Mouse (Mus musculus) adrenal gland, adult 18-20 months (tissue): ENCODE measurements around the gene Fam240a. TPM values are rescaled to one million over a fixed set of nuclear protein-coding genes. Genes with fewer than 3 reads are reported as not detected.

ENCODE experiments used
- DNase-seq, 2 experiments: peaks; one replicate each; pipeline ENCODE4 v3.0.0; 2021 to 2022; ENCODE audit warnings: low spot score in 2 of 2
- total RNA-seq, 2 experiments: library from RNA; stranded (reverse); gene quantifications; 1 replicate in 1 of 2; 2 replicates in 1 of 2; pipeline ENCODE4 v1.2.3; 2021

The Fam240a gene
- total RNA-seq, 2 experiments from 2014 or later = not detected

DNA sequence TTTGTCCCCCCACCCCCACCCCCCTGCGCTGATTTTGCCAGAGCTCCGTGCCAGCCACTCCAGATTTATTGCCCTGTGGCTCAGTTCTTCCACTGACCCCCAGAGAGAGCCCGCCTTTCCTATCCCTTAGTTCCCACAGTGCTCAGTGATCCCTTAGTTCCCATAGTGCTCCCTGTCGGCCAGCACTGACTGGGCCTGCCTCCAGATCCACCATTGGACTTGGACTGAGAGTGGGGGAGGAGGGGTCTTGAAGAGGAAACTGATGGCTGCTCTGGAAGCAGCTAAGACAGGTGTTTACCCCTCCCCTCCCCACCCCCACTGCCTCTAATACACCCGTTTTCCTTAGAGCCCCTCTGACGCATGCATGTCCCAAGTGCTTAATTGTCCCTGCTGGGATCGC, 20.7 kb downstream of the Fam240a start:
- DNase-seq = no peak

- DNase-seq = no peak
Measured at GRCm38 (mm10) chr9:110895507-110895906, 21.2 kb downstream of the Fam240a start.

DNA sequence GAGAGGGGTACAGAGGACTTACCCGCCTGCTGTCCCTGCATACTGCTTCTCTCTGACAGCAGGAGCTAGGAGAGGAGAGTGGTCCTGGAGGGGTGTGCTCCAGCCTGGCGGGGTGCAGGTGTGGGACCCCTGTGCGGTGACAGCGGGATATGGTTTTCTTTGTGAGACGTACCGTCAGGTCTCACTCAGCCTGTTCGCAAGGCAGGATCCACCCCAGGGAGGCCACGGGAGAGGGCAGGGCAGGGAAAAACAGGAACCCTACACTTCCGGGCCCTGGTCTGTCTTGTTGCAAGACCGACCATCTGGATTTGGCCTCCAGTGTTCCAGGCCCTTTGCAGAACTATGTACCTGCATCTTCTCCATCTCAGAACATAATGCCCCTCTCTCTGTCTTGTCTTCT, 23.2 kb downstream of the Fam240a start:
- DNase-seq = no peak

- no peak for DNase-seq
Measured at GRCm38 (mm10) chr9:110892552-110892951, 24.1 kb downstream of the Fam240a start.

DNA sequence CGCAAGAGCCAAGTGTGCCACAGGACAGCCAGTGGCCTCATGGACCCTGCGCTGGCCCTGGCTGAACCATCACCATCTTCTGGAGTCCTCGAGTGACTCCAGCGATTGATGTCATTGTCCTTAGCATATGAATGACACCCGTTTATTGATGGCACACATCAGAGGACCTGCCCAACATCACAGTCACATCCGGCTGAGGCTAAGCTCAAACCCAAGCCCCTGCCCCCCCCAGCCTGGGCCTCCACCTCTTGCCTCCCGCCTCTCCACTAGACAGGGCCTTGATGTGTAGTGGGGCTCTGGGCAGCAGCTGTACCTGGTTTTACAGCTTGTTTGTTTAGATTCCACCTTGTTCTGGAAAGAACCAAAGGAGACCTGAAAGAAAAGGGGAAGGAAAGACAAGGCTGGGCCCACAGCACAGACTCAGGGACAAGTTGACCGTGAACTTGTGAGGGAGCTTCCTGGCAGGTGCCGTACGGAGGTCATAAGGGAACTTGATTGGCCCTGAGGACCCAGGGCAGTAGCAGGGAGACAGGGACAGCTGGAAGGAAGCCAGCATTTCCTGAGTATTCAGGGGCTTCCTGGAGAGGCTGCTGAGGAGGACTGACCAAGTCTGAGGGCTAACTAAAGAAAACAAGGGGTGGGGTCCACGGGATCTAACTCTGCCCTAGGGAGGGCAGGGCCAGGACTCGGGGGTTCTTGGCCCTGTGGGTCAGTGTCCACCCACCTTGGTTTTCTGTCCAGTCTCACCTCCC, 25.4 kb downstream of the Fam240a start:
- no peak for DNase-seq

GRCm38 (mm10) chr9:110890026-110890783, 26.5 kb downstream of the Fam240a start:
- no peak for DNase-seq

- DNase-seq = no peak
Measured at GRCm38 (mm10) chr9:110888935-110889334, 27.7 kb downstream of the Fam240a start.

GRCm38 (mm10) chr9:110887388-110888303, 29.0 kb downstream of the Fam240a start:
- DNase-seq = no peak

DNA sequence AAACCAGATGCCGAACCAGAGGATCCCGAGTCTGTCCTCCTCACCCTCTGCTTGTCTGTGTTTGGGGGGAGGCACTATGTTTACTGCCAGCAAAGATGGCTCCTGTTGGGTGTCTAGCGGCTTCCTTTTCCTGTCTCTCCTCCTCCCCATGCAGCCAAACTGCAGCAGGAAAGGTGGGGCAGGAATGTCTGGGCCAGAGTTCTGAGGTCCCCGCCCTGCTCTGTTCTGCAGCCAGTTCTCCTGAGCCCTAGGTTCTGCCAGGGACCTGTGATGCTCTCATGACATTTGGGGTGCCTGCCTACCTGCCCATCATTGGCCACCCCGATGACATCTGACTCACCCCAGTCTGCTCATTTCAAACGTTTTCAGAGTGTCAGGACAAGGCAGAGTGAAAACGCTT, 34.7 kb downstream of the Fam240a start:
- DNase-seq = no peak

- peak in 1 of 2 experiments; percentile 34 for DNase-seq
Measured at GRCm38 (mm10) chr9:110880772-110881171, 35.9 kb downstream of the Fam240a start.

- peak; percentile 81 to 87 for DNase-seq
Measured at GRCm38 (mm10) chr9:110879998-110880561, 36.6 kb downstream of the Fam240a start, which contains the start of gene Tmie. Gene Tmie, minus strand, starts transcription at chr9:110880113.

DNA sequence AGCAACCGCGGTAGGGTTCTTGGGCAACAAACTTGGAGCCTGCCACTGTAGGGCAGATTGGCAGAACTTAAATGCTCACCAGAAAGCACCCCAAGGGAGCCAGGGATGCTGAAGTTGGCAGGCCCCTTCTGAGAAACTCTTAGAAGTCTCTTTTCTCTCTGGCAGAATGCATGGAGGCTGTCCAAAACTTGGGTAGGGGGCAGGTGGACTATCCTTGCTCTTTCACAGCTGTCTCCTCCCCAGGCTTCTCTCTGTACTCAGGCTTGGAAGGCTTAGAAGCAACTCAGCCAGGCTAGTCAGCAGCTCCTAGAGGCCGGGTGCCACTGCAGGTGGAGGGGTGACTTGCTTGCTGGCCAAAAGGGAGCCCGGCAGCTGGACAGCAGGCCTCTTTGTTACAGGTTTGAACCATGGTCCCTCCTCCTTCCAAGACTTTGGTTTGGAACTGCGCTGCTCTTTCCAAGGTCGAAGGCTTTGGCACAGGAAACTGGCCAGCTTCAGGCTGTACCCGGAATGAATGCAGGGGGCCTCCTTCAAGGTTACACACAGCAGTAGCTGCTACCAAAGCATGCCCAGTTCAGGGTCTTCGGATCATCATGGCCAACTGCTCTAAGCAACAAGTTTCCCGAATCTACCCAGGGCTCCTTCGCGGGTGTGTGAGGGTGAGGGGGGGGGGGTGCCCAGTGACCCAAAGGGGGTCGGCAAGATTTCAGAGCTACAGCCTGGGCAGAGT, 37.3 kb downstream of the Fam240a start, which contains the start of gene Als2cl:
TSS of gene Als2cl (plus strand) at position 680 of the 730 bp plus-strand sequence.
- no peak for DNase-seq

- peak in 1 of 2 experiments; percentile 57 for DNase-seq
Measured at GRCm38 (mm10) chr9:110877888-110878287, 38.8 kb downstream of the Fam240a start.

- DNase-seq = no peak
Measured at GRCm38 (mm10) chr9:110877353-110877752, 39.3 kb downstream of the Fam240a start.

- no peak for DNase-seq
Measured at GRCm38 (mm10) chr9:110875288-110875695, 41.4 kb downstream of the Fam240a start.

- DNase-seq = no peak
Measured at GRCm38 (mm10) chr9:110874660-110875191, 41.9 kb downstream of the Fam240a start.

GRCm38 (mm10) chr9:110873681-110874659, 42.7 kb downstream of the Fam240a start:
- no peak for DNase-seq

GRCm38 (mm10) chr9:110871030-110871429, 45.6 kb downstream of the Fam240a start:
- DNase-seq = peak; percentile 55 to 59
